Mouse (Mus musculus) limb, embryonic 14.5 days (tissue): ENCODE measurements around the gene Ajuba. TPM values are rescaled to one million over a fixed set of nuclear protein-coding genes. Genes with fewer than 3 reads are reported as not detected.

ENCODE experiments used
- ATAC-seq: fragments of 200-750 bp; cut with Nextera tagmentation; 2 replicates; pipeline ENCODE4 v1.8.0; 2017; ENCODE audit warnings: low read depth, moderate number of reproducible peaks, moderate TSS enrichment; ENCODE audit not compliant: low FRiP score
- DNase-seq: peaks from one replicate; pipeline ENCODE4 v3.0.0-alpha.2; 2015; ENCODE audit warnings: low spot score
- H3K27ac ChIP-seq: fragments of 300-500 bp; sonication (generic); replicated peaks from 2 replicates; pipeline ENCODE4 v1.5.1; 2014; ENCODE audit warnings: low read depth, mild to moderate bottlenecking, low read length, moderate library complexity, mixed read lengths
- H3K27me3 ChIP-seq: fragments of 300-500 bp; sonication (generic); 2 replicates; pipeline ENCODE4 v1.6.1; 2014; ENCODE audit warnings: low read length, mixed read lengths; ENCODE audit not compliant: control insufficient read depth, insufficient read depth
- H3K36me3 ChIP-seq: fragments of 300-500 bp; sonication (generic); 2 replicates; pipeline ENCODE4 v1.6.1; 2014; ENCODE audit warnings: mild to moderate bottlenecking, low read length, moderate library complexity, mixed read lengths; ENCODE audit not compliant: control insufficient read depth, insufficient read depth
- H3K4me1 ChIP-seq: fragments of 300-500 bp; sonication (generic); 2 replicates; pipeline ENCODE4 v1.6.1; 2014; ENCODE audit warnings: antibody characterized with exemption, low read length, mixed read lengths; ENCODE audit not compliant: control insufficient read depth, insufficient read depth
- H3K4me2 ChIP-seq: fragments of 300-500 bp; sonication (generic); replicated peaks from 2 replicates; pipeline ENCODE4 v1.6.1; 2014; ENCODE audit warnings: low read depth, mild to moderate bottlenecking, low read length, moderate library complexity; ENCODE audit not compliant: severe bottlenecking
- H3K4me3 ChIP-seq: fragments of 300-500 bp; sonication (generic); replicated peaks from 2 replicates; pipeline ENCODE4 v1.5.1; 2014; ENCODE audit warnings: low read length
- H3K9ac ChIP-seq: fragments of 300-500 bp; sonication (generic); 2 replicates; pipeline ENCODE4 v1.6.1; 2014; ENCODE audit warnings: mild to moderate bottlenecking, low read depth, low read length, moderate library complexity; ENCODE audit not compliant: severe bottlenecking
- H3K9me3 ChIP-seq: fragments of 300-500 bp; sonication (generic); 2 replicates; pipeline ENCODE4 v1.6.1; 2016; ENCODE audit warnings: low read length; ENCODE audit not compliant: control insufficient read depth
- POLR2A ChIP-seq: fragments of 200-500 bp; IDR thresholded peaks from 2 replicates; pipeline ENCODE4 v1.8.0; 2012; ENCODE audit warnings: inconsistent platforms, mild to moderate bottlenecking, moderate library complexity, borderline replicate concordance; ENCODE audit not compliant: insufficient read depth, insufficient read length; ENCODE audit errors: extremely low read depth
- WGBS: fragments of 180-500 bp; shearing (Covaris S2); extraction: QIAGEN DNeasy Blood & Tissue Kit; methylation state at CpG from one replicate; pipeline ENCODE4 v1.1.7; 2014; 5-methylcytosine and 5-hydroxymethylcytosine counted together
- polyA plus RNA-seq, 2 experiments: library from polyadenylated mRNA; depleted of rRNA in 1 of 2; stranded (reverse) in 1 of 2; unstranded in 1 of 2; fragments of >200 nt; fragmentation: Nextera tagmentation in 1 of 2; extraction: Ambion mirVana in 1 of 2; gene quantifications; 2 replicates each; pipeline versions ENCODE4 v1.2.1 to v1.2.3; 2012 to 2014

Gene Ajuba
- polyA plus RNA-seq, 2 experiments: 18.1 to 61.4 TPM

DNA sequence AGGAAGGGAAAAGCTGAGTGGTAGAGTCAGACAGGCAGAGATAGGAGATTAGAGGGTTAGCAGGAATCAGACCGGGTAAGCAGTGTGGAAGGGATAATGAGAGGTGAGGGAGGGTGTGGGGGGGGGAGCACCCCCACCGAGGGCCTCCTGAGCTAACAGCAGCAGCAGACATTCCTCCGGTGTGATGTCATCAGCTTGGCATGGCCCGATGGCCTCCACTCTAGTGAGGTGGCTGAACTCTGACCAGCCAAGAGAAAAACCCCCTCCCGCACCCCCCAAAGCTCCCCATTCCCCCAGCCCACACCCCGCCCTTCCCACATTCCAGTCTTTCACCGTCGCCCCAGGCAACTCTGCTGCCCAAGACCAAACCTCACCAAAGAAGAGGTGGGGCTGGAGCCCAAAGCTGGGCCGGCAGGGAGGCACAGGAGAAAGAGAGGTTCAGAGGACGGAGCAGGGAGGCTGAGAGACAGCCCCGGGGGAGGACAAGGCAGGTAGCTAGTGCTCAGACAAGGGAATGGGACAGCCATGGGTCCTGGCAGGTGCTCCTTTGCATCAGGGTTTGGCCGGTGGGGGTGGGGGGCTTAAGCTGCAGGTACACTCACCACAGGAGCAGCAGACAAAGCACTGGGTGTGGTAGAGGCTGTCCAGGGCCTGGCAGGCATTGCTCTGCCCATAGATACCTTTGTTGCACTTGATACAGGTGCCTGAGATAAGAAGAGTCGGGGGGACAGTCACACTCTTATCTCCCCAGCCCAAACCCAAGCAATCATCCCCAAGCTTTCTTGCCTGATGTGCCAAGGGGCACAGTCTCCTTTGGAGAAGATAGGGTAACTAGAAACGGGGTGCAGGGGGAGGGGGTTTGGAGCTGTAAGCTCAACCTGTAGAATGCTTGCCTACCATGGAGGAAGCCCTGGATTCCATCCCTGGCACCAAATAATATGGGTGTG, 4.3 kb downstream of the Ajuba start:
- TF ChIP-seq POLR2A: no peak
- peak overlapping the region; percentile 68 for H3K27ac ChIP-seq
- peak overlapping the region; percentile 72 for H3K4me2 ChIP-seq
- H3K4me3 ChIP-seq: peak overlapping the region; percentile 96
- H3K9me3 ChIP-seq: no peaks in the 10 kb centered on the region
- H3K36me3 ChIP-seq: peaks cover 54% of the 10 kb centered on the region
- peaks cover 26% of the 10 kb centered on the region for H3K4me1 ChIP-seq
- DNase-seq: peak; percentile 74
- no peaks in the 10 kb centered on the region for H3K27me3 ChIP-seq
- WGBS: 15% methylated on average over 14 of the region's 14 CpGs
- peak overlapping the region; percentile 21 for H3K9ac ChIP-seq
- ATAC-seq: 0 out of 2 replicates have a peak, but pooled peaks have one; percentile 16

DNA sequence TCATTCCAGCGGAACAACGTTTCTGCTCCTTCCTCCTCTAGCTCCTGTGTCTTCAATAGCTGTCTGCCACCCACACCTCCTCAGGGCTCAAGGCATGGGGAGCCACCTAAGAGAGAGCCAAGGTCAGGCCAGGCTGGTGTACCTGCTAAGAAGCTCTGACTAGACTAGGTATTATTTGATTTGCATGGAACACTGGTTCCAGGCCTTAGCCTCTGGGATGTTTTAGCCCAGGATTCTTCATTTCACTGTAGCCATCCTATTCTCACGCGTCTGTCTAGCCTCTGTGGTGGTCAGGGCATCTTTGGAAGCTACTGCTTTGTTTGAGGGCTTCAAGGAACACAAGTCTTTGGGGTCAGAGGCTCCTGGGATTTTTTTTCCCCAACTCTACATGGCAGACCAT, 5.2 kb downstream of the Ajuba start:
- Histone ChIP-seq H3K27ac (peak overlapping the region; percentile 68; the same call in 1 of the 2 replicates), H3K9me3 (no peaks in the 10 kb centered on the region), H3K4me1 (peaks cover 26% of the 10 kb centered on the region), H3K27me3 (no peaks in the 10 kb centered on the region), H3K4me3 (no peak overlapping the region), H3K4me2 (no peak overlapping the region), H3K9ac (no peak overlapping the region), H3K36me3 (peaks cover 63% of the 10 kb centered on the region)
- DNase-seq (no peak), ATAC-seq (no peak)
- no peak for TF ChIP-seq POLR2A
- 69% methylated on average over 4 of the region's 4 CpGs for WGBS

DNA sequence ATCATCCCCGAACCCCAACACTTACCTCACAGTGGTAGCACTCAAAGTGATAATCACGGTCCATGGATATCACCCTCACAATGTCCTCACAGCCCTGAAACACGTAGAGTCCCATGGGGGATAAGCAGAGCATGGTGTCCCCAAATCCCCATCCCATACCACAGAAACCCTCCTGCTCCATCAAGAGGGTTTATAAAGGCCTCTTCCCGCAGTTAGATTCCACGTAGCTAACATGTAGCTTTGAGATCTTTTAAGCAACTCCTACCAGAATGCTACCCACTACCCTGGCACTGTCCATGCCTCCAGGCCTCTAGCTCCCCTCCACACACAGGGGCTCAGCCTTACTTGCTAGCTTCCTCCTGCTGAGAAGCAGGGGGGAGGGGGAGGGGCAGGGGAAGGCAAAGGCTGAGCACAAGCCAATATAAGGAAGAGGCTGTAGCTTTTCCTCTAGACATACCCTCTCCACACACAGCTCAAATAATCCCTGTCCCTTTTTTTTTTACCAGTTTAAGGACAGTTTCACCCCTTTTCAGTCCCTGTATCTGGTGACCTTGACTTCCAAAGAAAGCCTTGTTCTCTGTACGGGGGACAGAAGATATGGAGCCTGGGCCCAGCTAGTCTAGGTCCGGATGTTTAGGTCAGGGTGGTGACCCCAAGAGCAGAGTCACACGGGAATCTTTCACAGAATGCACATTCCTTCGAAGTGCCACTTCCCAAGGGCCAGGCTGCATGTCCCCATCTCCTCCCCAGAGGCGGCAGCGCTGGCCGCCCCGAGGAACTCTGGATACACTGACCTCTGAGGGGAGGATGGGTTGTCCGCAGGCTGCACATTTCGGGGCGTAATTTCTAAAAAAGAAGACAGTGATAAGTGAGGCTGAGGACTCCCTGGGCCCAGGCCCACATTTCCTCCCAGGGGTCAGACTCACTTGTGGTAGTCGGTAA, 7.6 kb downstream of the Ajuba start:
- DNase-seq (no peak), ATAC-seq (no peak)
- no peak overlapping the region for H3K9ac ChIP-seq
- no peak overlapping the region for H3K27ac ChIP-seq
- no peaks in the 10 kb centered on the region for H3K9me3 ChIP-seq
- peaks cover 23% of the 10 kb centered on the region for H3K4me1 ChIP-seq
- no peak for TF ChIP-seq POLR2A
- H3K36me3 ChIP-seq: peaks cover 74% of the 10 kb centered on the region
- H3K4me3 ChIP-seq: no peak overlapping the region
- H3K27me3 ChIP-seq: no peaks in the 10 kb centered on the region
- WGBS: 74% methylated on average over 17 of the region's 17 CpGs
- H3K4me2 ChIP-seq: no peak overlapping the region

DNA sequence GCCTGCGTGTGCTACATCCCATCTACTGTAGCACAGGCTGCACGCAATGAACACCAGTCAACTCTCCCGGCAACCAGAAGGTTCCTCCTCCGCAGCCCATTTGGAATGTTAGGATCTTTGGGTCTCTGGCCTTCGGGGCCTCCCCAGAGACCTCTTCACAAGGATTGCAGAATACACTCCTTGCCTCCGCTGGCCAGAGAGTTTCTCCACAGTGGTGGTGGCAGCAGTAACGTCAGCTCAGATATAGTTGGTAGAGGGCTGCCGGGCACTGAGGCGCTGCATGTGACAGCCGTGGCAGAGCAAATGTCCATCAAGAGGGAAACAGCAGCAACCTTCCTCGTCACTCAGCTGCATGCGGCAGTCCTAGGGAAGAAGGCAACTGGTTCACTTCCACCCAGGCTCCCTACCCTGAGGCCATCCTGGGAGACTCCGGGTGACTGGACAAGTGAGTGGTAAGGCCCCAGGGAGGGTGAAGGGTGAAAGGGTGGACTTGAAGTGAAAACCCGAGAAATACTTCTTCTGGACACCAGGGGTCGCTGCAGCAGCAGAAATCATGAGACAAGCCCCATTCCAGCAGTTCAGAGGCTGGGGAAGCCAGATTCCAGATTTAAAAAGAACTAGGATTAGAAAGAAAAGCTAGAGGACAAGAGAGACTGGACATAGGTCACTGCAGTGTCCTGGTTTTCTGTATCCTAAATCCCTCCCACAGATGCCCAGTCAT, 8.5 kb downstream of the Ajuba start:
- no peak for TF ChIP-seq POLR2A
- H3K4me2 ChIP-seq: no peak overlapping the region
- no peaks in the 10 kb centered on the region for H3K27me3 ChIP-seq
- 75% methylated on average over 15 of the region's 15 CpGs for WGBS
- H3K4me1 ChIP-seq: peaks cover 14% of the 10 kb centered on the region
- ATAC-seq: 0 out of 2 replicates have a peak, but pooled peaks have one; percentile 4
- no peak overlapping the region for H3K4me3 ChIP-seq
- DNase-seq: peak; percentile 59
- no peaks in the 10 kb centered on the region for H3K9me3 ChIP-seq
- no peak overlapping the region for H3K9ac ChIP-seq
- H3K36me3 ChIP-seq: peaks cover 74% of the 10 kb centered on the region
- no peak overlapping the region for H3K27ac ChIP-seq
